Mouse (Mus musculus) embryonic facial prominence, embryonic 15.5 days (tissue): Measurements from ENCODE around the gene Havcr1. TPM values are rescaled to one million over a fixed set of nuclear protein-coding genes. Genes with fewer than 3 reads are reported as not detected.

Experiments
- polyA plus RNA-seq: library from polyadenylated mRNA; unstranded; fragments of >200 nt; fragmentation: Nextera tagmentation; extraction: Ambion mirVana; gene quantifications from 2 replicates; pipeline ENCODE4 v1.2.1, GENCODE M21; 2015

Gene Havcr1
- polyA plus RNA-seq, 1 experiment from 2014 or later = 0.21 TPM

Other genes with a start within 250 kb of the Havcr1 start
- gene Gm12169, start 210.9 kb upstream of the Havcr1 start, polyA plus RNA-seq = not detected in 2 replicates
- not detected in 2 replicates for gene BC053393, start 163.5 kb upstream of the Havcr1 start, polyA plus RNA-seq
- not detected in 2 replicates for gene Dppa1, start 105.8 kb upstream of the Havcr1 start, polyA plus RNA-seq
- 0.20 and 0.24 TPM in 2 replicates for gene Timd2, start 28.0 kb upstream of the Havcr1 start, polyA plus RNA-seq
- 0.27 TPM in 1 of 2 replicates, not detected in the other for gene Timd4, start 75.7 kb downstream of the Havcr1 start, polyA plus RNA-seq